ENCODE assay signal across 27 mouse cellular contexts in the genomic region with DNA sequence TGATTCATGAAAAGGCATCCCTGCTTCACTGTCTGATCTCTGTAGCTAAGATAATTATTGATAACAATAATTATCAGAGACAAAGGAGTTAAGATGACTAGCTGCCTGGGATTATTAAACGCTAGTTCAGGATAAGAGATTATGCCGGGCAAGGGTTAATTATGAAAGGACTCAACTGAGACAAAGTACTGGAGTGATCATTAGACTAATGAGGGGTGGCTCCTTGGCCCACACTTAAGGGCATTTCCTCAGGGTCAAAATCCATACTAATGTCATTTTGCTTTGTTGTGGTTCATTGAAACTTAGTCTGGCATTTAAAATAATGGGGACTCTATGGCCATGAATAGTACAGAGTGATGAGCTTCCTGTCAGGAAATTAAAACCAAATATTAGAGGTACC.
"Had no signal": no experiment of that assay in that cellular context is flagged by ENCODE, and none has a peak within 500 bp of the region (broad histone marks: within the 10 kb centered on the region; RNA-seq: fewer than 3 reads in every experiment).

No protein-coding gene starts in this region.

- DNase-seq: gastrocnemius, adult 2 months; gastrocnemius, postnatal 10 days; gastrocnemius, postnatal 25 days; heart, adult 18-20 months; heart, postnatal 10 days; heart, postnatal 4 days; kidney, adult 18-20 months; kidney, adult 8-10 months; kidney, postnatal 10 days; kidney, postnatal 25 days; kidney, postnatal 4 days; liver; liver, embryonic 13.5 days had no signal

- H3K9ac ChIP-seq: heart, embryonic 12.5 days; hindbrain, embryonic 12.5 days; hindbrain, embryonic 14.5 days; intestine, embryonic 15.5 days; limb, embryonic 12.5 days; liver, embryonic 13.5 days had no signal

- H3K9me3 ChIP-seq: heart, embryonic 10.5 days; heart, embryonic 12.5 days; hindbrain, embryonic 10.5 days; hindbrain, embryonic 12.5 days; intestine, embryonic 15.5 days; limb, embryonic 10.5 days; limb, embryonic 12.5 days; liver, embryonic 13.5 days had no signal

- H3K4me1 ChIP-seq: heart, embryonic 10.5 days; heart, embryonic 12.5 days; hindbrain, embryonic 10.5 days; hindbrain, embryonic 12.5 days; intestine, embryonic 15.5 days; limb, embryonic 10.5 days; limb, embryonic 12.5 days; liver, embryonic 13.5 days had no signal

- H3K36me3 ChIP-seq: heart, embryonic 10.5 days; heart, embryonic 12.5 days; hindbrain, embryonic 10.5 days; hindbrain, embryonic 12.5 days; intestine, embryonic 15.5 days; limb, embryonic 10.5 days; limb, embryonic 12.5 days; liver, embryonic 13.5 days had no signal

- H3K27ac ChIP-seq: gastrocnemius, adult 2 months; heart, embryonic 10.5 days; hindbrain, embryonic 10.5 days; hindbrain, embryonic 12.5 days; hindbrain, embryonic 14.5 days; intestine, embryonic 15.5 days; layer of hippocampus, adult 2 months; left cerebral cortex, adult 2 months; limb, embryonic 10.5 days; limb, embryonic 12.5 days; liver, embryonic 13.5 days had no signal

- H3K4me2 ChIP-seq: heart, embryonic 12.5 days; hindbrain, embryonic 12.5 days; hindbrain, embryonic 14.5 days; intestine, embryonic 15.5 days; limb, embryonic 12.5 days; liver, embryonic 11.5 days; liver, embryonic 13.5 days had no signal

- ATAC-seq: hindbrain, embryonic 16.5 days; inflammation-experienced regulatory T-cells, adult 6 months; intestine, embryonic 15.5 days; intestine, postnatal 0 days had no signal

- H3K27me3 ChIP-seq: heart, embryonic 12.5 days; hindbrain, embryonic 12.5 days; intestine, embryonic 15.5 days; limb, embryonic 12.5 days; liver, embryonic 13.5 days had no signal

- H3K4me3 ChIP-seq: gastrocnemius, adult 2 months; heart, embryonic 10.5 days; heart, embryonic 12.5 days; hindbrain, embryonic 10.5 days; hindbrain, embryonic 12.5 days; intestine, embryonic 15.5 days; layer of hippocampus, adult 2 months; left cerebral cortex, adult 2 months; limb, embryonic 10.5 days; limb, embryonic 12.5 days; liver, embryonic 13.5 days had no signal
